Mouse (Mus musculus) liver, adult 2 months (tissue): ENCODE data around the gene Rhbg.
"Not testable (repeated sequence)": the region's sequence is repeated elsewhere in the genome, so short reads cannot be mapped to it uniquely, and the experiment has no call there.

Experiments
- CTCF ChIP-seq: fragments of 200-500 bp; IDR thresholded peaks from 2 replicates; pipeline ENCODE4 v1.5.1; 2011; ENCODE audit warnings: low read depth, low read length, control low read depth
- POLR2A ChIP-seq: fragments of 200-500 bp; IDR thresholded peaks from 2 replicates; pipeline ENCODE4 v1.6.1; 2011; ENCODE audit warnings: low read length, control low read depth; ENCODE audit not compliant: insufficient read depth; ENCODE audit errors: extremely low read depth

GRCm38 (mm10) chr3:88281141-88281916 lies 26.8 kb upstream of the Rhbg start:
- not testable (repeated sequence) for TF ChIP-seq POLR2A, CTCF
